Mouse (Mus musculus) MEL (cell line): ENCODE data around the gene Pias3.
A peak's percentile ranks its signal among the peaks of the same experiment; 100 is the strongest.

Experiments used
- BHLHE40 ChIP-seq: IDR thresholded peaks from 2 replicates; pipeline ENCODE4 v1.6.1; 2012; ENCODE audit warnings: low read depth, mild to moderate bottlenecking, inconsistent platforms, low read length, improper control_type of control experiment, borderline replicate concordance
- CTCF ChIP-seq, 3 experiments: IDR thresholded peaks in 2 of 3; conservative IDR thresholded peaks in 1 of 3; 2 replicates each; pipeline ENCODE4 v1.5.1; 2011 to 2012; ENCODE audit warnings: low read length in 3 of 3, low read depth in 2 of 3, mild to moderate bottlenecking in 2 of 3, improper control_type of control experiment in 1 of 3, inconsistent platforms in 1 of 3, mixed read lengths in 1 of 3, moderate library complexity in 1 of 3; ENCODE audit not compliant: control insufficient read depth in 1 of 3, insufficient read depth in 1 of 3, poor library complexity in 1 of 3, severe bottlenecking in 1 of 3
- MYC ChIP-seq: IDR thresholded peaks from 2 replicates; pipeline ENCODE4 v1.6.1; 2011; ENCODE audit warnings: low read depth, mild to moderate bottlenecking, low read length, improper control_type of control experiment, moderate library complexity
- POLR2A ChIP-seq, 2 experiments: IDR thresholded peaks; 2 replicates each; pipeline ENCODE4 v1.6.1; 2011 to 2012; ENCODE audit warnings: low read length in 2 of 2, mild to moderate bottlenecking in 2 of 2, control low read depth in 1 of 2, improper control_type of control experiment in 1 of 2, low read depth in 1 of 2, moderate library complexity in 1 of 2; ENCODE audit not compliant: control insufficient read depth in 1 of 2, insufficient read depth in 1 of 2, poor library complexity in 1 of 2
- SMC3 ChIP-seq: IDR thresholded peaks from 2 replicates; pipeline ENCODE4 v1.6.1; 2011; ENCODE audit warnings: low read depth, low read length, improper control_type of control experiment
- TCF12 ChIP-seq: IDR thresholded peaks from 2 replicates; pipeline ENCODE4 v1.6.1; 2014; ENCODE audit warnings: low read depth, mild to moderate bottlenecking, inconsistent platforms, low read length, improper control_type of control experiment, moderate library complexity

GRCm38 (mm10) chr3:96675171-96675570 lies 21.0 kb upstream of the Pias3 start:
- TF ChIP-seq POLR2A (IDR thresholded peaks at IDR 0.05; ENCODE audit: control insufficient read depth in 1 of 2, insufficient read depth in 1 of 2, low read depth in 1 of 2, low read length in 2 of 2, poor library complexity in 1 of 2) (no peak), CTCF (IDR thresholded peaks at IDR 0.05 in 2 of 3, conservative IDR thresholded peaks at IDR 0.05 in 1 of 3; ENCODE audit: control insufficient read depth in 1 of 3, insufficient read depth in 1 of 3, low read depth in 2 of 3, low read length in 3 of 3, poor library complexity in 1 of 3, severe bottlenecking in 1 of 3) (no peak), SMC3 (no peak), MYC (0 out of 2 replicates have a peak, but pooled peaks have one; percentile 43), BHLHE40 (no peak), TCF12 (no peak)
